Mouse (Mus musculus) heart, adult 2 months (tissue): ENCODE data around the gene Zfp459. TPM values are rescaled to one million over a fixed set of nuclear protein-coding genes. Genes with fewer than 3 reads are reported as not detected.
"Not testable (repeated sequence)": the region's sequence is repeated elsewhere in the genome, so short reads cannot be mapped to it uniquely, and the experiment has no call there.

Experiments used
- DNase-seq, 2 experiments: peaks; one replicate each; pipeline ENCODE4 v3.0.0; 2021
- H3K27ac ChIP-seq: fragments of 200-600 bp; 2 replicates; pipeline ENCODE4 v1.8.1; 2022
- H3K27me3 ChIP-seq: fragments of 200-500 bp; 2 replicates; pipeline ENCODE4 v1.6.1; 2012; ENCODE audit warnings: mild to moderate bottlenecking, low read length, inconsistent platforms, mixed read lengths; ENCODE audit not compliant: control insufficient read depth, insufficient read depth
- H3K36me3 ChIP-seq: fragments of 200-500 bp; 2 replicates; pipeline ENCODE4 v1.6.1; 2012; ENCODE audit warnings: low read length, inconsistent platforms; ENCODE audit not compliant: control insufficient read depth, insufficient read depth
- H3K4me1 ChIP-seq: fragments of 200-500 bp; 2 replicates; pipeline ENCODE4 v1.6.1; 2011; ENCODE audit warnings: low read length; ENCODE audit not compliant: control insufficient read depth, insufficient read depth
- H3K4me3 ChIP-seq: fragments of 200-600 bp; 2 replicates; pipeline ENCODE4 v1.8.1; 2022
- H3K79me2 ChIP-seq: fragments of 200-500 bp; replicated peaks from 2 replicates; pipeline ENCODE4 v1.6.1; 2012; ENCODE audit warnings: mild to moderate bottlenecking, inconsistent platforms, low read length, moderate library complexity, mixed read lengths; ENCODE audit not compliant: control insufficient read depth, insufficient read depth
- H3K9ac ChIP-seq: fragments of 200-500 bp; 2 replicates; pipeline ENCODE4 v1.6.1; 2012; ENCODE audit warnings: low read depth, mild to moderate bottlenecking, control low read depth, inconsistent platforms, low read length, mixed read lengths
- CTCF ChIP-seq: fragments of 200-600 bp; IDR thresholded peaks from 2 replicates; pipeline ENCODE4 v1.8.1; 2022; ENCODE audit warnings: antibody characterized with exemption, mild to moderate bottlenecking, moderate library complexity
- EP300 ChIP-seq: fragments of 200-500 bp; IDR thresholded peaks from 2 replicates; pipeline ENCODE4 v1.6.1; 2011; ENCODE audit warnings: low read depth, low read length, control low read depth; ENCODE audit not compliant: insufficient read depth
- POLR2A ChIP-seq: fragments of 200-500 bp; IDR thresholded peaks from 2 replicates; pipeline ENCODE4 v1.6.1; 2011; ENCODE audit warnings: mild to moderate bottlenecking, low read depth, low read length, control low read depth; ENCODE audit not compliant: insufficient read depth
- WGBS: fragments of 180-500 bp; shearing (Covaris S2); methylation state at CpG from one replicate; pipeline ENCODE4 v1.1.7; 2018; 5-methylcytosine and 5-hydroxymethylcytosine counted together
- intact Hi-C: fragments of 180-260 bp; cut with DNase I; formaldehyde crosslinking; loops from one replicate; pipeline ENCODE4 v1.15.1; 2025
- long read RNA-seq: library from polyadenylated mRNA; stranded (forward); transcript quantifications from one replicate; pipeline ENCODE4 v2.0.0, GENCODE M21; 2021
- polyA plus RNA-seq: library from polyadenylated mRNA; depleted of rRNA; stranded (reverse); fragments of >200 nt; gene quantifications from 2 replicates; pipeline ENCODE4 v1.2.3, GENCODE M21; 2012; rRNA removed
- total RNA-seq, 2 experiments: library from RNA; stranded (reverse); gene quantifications; 2 replicates each; pipeline ENCODE4 v1.2.3; 2021

The Zfp459 gene
- under 1 TPM; 0.13 to 0.52 TPM for total RNA-seq
- polyA plus RNA-seq = 0.12 and 0.14 TPM in 2 replicates
- long read RNA-seq = 0 reads

DNA sequence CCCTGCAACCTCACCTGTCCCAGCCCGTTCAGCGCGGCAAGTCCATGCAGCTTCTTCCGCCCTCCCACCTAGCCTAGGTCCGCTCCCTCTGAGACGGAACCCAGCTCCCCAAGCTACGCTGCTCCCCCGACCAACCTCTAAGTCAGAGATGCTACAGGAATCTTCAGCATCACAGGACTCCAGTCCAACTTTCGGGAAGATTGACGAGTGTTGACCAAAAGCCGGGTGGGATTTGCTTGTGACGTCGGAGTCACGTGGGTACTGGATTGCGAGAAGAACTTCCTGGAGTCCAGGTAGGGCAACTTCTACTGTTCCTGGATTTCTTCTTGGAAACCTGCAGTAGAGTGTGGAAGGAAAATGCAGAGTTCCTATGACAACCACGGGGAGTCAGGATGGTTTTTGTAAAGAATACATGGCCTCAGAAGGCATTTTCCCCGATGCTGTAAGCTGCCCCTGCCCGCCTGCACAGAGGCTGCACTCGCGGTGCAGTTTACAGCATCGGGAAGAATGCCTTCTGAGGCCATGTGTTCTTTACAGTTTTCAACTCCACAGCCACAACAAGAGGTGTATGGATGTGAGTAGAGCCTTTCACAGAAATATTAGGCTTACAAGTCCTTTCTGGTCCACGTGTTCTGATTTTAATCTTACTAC lies at the start of gene Zfp459:
TSS of gene Zfp459 (minus strand) at position 212 of the 651 bp plus-strand sequence.
- H3K27ac ChIP-seq = no peak within 1 kb of the TSS
- 0 out of 2 replicates have a peak within 1 kb of the TSS, but pooled peaks have one; percentile 4 for H3K9ac ChIP-seq
- H3K4me3 ChIP-seq = peak within 1 kb of the TSS; percentile 58
- no peaks in the 10 kb centered on the region for H3K36me3 ChIP-seq
- no peak for TF ChIP-seq POLR2A
- TF ChIP-seq EP300 = no peak
- no peaks in the 10 kb centered on the region for H3K27me3 ChIP-seq
- intact Hi-C loops = no loop called here
- WGBS = 2% methylated on average over 22 of the region's 22 CpGs
- no peaks in the 10 kb centered on the region for H3K79me2 ChIP-seq
- H3K4me1 ChIP-seq = no peaks in the 10 kb centered on the region
- DNase-seq = peak; percentile 35 to 37

DNA sequence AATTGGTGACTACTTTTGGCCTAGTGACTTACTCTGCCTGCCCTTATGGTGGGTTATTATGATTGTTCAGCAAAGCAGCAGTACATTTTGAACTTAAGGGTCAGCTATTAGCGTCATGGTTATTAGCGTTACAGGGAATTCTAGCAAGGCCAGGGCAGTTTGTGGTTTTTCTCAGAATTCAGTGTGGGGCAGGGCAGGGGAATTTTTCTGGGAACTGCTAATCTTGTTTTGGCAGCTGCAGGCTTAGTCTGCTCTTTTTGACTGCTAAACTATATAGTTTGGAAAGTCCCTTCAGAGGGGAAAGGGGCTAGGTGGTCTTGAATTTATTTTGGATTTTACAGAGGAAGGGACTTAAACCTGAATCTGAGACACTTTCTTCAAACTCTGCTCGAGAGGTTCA lies 48.1 kb upstream of the Zfp459 start:
- 96% methylated on average over 3 of the region's 3 CpGs for whole genome bisulfite sequencing
- TF ChIP-seq CTCF = no peak
- TF ChIP-seq EP300 = no peak
- TF ChIP-seq POLR2A = no peak

DNA sequence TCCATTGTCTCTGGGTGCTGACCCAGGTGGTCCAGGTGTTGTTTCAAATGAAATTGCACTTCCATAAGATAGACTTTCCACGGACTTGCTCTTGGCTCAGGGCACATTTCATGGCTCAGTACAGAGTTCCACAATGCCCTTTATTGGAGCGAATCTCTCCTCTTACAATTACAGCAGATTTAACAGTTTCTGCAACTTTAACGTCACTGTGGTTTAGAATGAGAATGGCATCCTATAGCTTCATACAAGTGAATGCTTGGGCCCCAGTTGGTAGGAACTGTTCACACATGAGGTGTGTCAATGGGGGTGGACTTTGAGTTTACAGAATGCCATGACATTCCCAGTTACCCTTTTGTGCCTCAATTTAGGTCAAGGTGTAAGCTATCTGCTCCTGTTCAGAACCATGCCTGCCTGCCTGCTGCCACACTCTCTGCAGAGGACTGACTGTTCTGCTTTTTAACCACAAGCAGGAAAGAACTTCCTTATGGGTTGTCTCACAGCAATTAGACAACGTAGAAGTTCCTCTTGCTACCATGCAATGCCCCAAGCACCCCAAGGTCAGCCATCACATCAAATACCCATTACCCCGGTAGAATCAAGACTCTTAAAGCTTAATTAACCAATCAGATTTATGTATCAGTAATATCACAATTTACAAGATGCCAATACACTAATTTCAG lies 42.4 kb upstream of the Zfp459 start:
- not testable (repeated sequence) for H3K4me1 ChIP-seq

More for the DNA sequence above, 48.1 kb upstream of the Zfp459 start:
- Histone ChIP-seq H3K27me3 (no peaks in the 10 kb centered on the region), H3K4me1 (no peaks in the 10 kb centered on the region), H3K36me3 (peaks cover 4% of the 10 kb centered on the region; the same call in 1 of the 2 replicates), H3K4me3 (no peak overlapping the region), H3K9ac (no peak overlapping the region), H3K27ac (no peak overlapping the region), H3K79me2 (no peaks in the 10 kb centered on the region)
- intact Hi-C loops = no loop called here
- DNase-seq = no peak

DNA sequence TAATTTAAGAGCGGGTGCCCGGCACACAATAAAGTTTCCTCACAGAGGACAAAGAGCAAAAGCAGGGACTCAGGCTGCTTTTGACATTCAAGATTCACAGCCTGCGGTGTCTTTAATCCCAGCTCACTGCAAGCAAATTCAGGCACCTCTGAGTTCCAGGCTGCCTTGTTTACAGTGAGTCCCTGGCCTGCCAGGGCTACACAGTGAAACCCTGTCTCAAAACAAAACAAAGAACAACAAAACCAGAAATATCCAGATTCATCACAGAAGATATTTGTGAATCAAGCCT lies 30.7 kb upstream of the Zfp459 start:
- peak in 1 of 2 experiments; percentile 25 for DNase-seq
- Histone ChIP-seq H3K79me2 (no peaks in the 10 kb centered on the region), H3K27ac (peak overlapping the region; percentile 89), H3K27me3 (no peaks in the 10 kb centered on the region), H3K36me3 (no peaks in the 10 kb centered on the region), H3K9ac (peak overlapping the region; percentile 53; the same call in 1 of the 2 replicates), H3K4me1 (peaks cover 2% of the 10 kb centered on the region), H3K4me3 (peak overlapping the region; percentile 61)
- intact Hi-C loops = loop anchor here (2.0 to 10.0 kb wide), 3 partner anchors 73 to 273 kb away; partner anchors contain the start of genes Zfp65 and Zfp748
- no peak for TF ChIP-seq EP300
- TF ChIP-seq POLR2A = no peak
- TF ChIP-seq CTCF = no peak
- WGBS = 2% methylated on average over 3 of the region's 3 CpGs

More for the DNA sequence above, 42.4 kb upstream of the Zfp459 start:
- intact Hi-C loops, H3K36me3 ChIP-seq, H3K4me3 ChIP-seq, DNase-seq, H3K9ac ChIP-seq, H3K27me3 ChIP-seq, H3K27ac ChIP-seq, H3K79me2 ChIP-seq: not testable (repeated sequence)
- WGBS = 73% methylated on average over 3 of the region's 5 CpGs

DNA sequence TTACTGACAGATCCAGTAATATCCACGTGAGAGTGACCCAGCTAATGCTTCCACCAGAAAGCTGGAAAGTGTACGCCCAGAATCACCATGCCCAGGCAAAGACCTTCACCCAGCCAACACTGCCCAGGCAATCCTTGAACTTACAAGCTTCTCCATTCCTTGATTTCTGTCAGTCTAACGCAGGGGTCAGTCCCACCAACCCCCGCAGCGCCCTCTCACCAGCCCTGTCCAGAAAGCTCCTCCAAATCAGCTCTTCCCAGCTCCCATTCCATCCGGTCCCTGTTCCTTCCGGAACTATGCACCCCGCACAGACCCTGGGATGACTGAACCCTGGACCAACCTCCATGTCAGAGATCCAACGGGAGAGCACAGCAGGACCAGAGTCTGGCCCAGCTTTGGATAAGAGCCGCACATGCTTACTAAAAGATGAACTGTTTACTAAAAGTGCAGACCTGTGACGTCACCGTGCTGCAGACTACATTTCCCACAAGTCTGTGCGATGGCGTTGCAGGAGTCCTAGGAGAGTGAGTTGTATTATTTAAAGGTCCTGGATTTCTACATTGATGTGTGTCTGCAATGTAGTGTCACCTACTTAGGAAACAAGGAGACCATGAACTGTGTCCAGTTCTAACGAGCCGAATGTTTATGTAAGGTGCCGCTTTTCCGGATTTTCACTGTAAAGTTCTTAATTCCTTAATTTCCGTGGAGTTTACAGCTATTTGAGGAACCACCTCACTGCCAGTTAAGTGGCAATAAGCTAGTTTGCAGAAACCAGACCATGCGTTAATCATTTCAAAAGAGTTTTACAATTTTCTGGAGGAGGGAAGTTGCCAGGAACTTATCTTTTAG lies 30.2 kb upstream of the Zfp459 start, which contains the start of gene Zfp874a:
TSS of gene Zfp874a (minus strand) at position 453 of the 849 bp plus-strand sequence.
- H3K27me3 ChIP-seq = no peaks in the 10 kb centered on the region
- WGBS = under 1% methylated on average over 20 of the region's 20 CpGs
- TF ChIP-seq CTCF (no peak), POLR2A (peak; percentile 75), EP300 (peak; percentile 48; the same call in 1 of the 2 replicates)
- intact Hi-C loops = loop anchor here (1.0 to 10.0 kb wide), 4 partner anchors 33 to 273 kb away; partner anchors contain the start of genes Zfp65, Zfp748 and Zfp874b
- peak within 1 kb of the TSS; percentile 89 for H3K27ac ChIP-seq
- no peaks in the 10 kb centered on the region for H3K36me3 ChIP-seq
- H3K79me2 ChIP-seq = no peaks in the 10 kb centered on the region
- H3K9ac ChIP-seq = peak within 1 kb of the TSS; percentile 65
- peak within 1 kb of the TSS; percentile 61 for H3K4me3 ChIP-seq
- peak; percentile 91 to 92 for DNase-seq
- H3K4me1 ChIP-seq = peaks cover 2% of the 10 kb centered on the region

DNA sequence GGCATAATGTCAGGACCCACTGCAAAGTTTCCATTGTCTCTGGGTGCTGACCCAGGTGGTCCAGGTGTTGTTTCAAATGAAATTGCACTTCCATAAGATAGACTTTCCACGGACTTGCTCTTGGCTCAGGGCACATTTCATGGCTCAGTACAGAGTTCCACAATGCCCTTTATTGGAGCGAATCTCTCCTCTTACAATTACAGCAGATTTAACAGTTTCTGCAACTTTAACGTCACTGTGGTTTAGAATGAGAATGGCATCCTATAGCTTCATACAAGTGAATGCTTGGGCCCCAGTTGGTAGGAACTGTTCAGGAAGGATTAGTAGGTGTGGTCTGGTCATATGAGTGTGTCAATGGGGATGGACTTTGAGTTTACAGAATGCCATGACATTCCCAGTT lies 15.9 kb upstream of the Zfp459 start:
- H3K4me3 ChIP-seq, H3K9ac ChIP-seq, H3K4me1 ChIP-seq, H3K36me3 ChIP-seq, DNase-seq, H3K27ac ChIP-seq, H3K27me3 ChIP-seq, intact Hi-C loops, H3K79me2 ChIP-seq: not testable (repeated sequence)
- WGBS = 80% methylated on average over 1 of the region's 3 CpGs
